Mouse (Mus musculus): Measurements from ENCODE around the gene Itpkb. TPM values are rescaled to one million over a fixed set of nuclear protein-coding genes. Genes with fewer than 3 reads are reported as not detected.

Gene Itpkb
- polyA plus RNA-seq, 1 experiment from 2014 or later, result 5.6 TPM

GRCm38 (mm10) chr1:180315127-180315526 lies 15.2 kb upstream of the Itpkb start:
- Histone ChIP-seq H3K4me2 (ENCODE audit: low read length) (peak overlapping the region; percentile 23), H3K4me1 (ENCODE audit: control insufficient read depth in 2 of 2, insufficient read depth in 2 of 2, low read length in 2 of 2) (peaks cover 26 to 33% of the 10 kb centered on the region in 2 experiments), H3K9me3 (ENCODE audit: control insufficient read depth, low read length) (no peaks in the 10 kb centered on the region), H3K9ac (ENCODE audit: low read length) (no peak overlapping the region), H3K27me3 (ENCODE audit: control insufficient read depth, insufficient read depth, low read length) (no peaks in the 10 kb centered on the region), H3K4me3 (ENCODE audit: control insufficient read depth in 1 of 2, insufficient read depth in 1 of 2, low read depth in 1 of 2, low read length in 2 of 2) (no peak overlapping the region), H3K27ac (replicated peaks in 1 of 2; ENCODE audit: control insufficient read depth in 1 of 2, insufficient read depth in 1 of 2, low read depth in 2 of 2, low read length in 2 of 2) (peak overlapping the region; percentile 64 to 79), H3K36me3 (ENCODE audit: control insufficient read depth, insufficient read depth, low read length) (no peaks in the 10 kb centered on the region)
- 49% methylated on average over 3 of the region's 3 CpGs for WGBS
- peak; percentile 58; the same call in 1 of the 2 replicates for ATAC-seq (ENCODE audit: insufficient number of reproducible peaks, insufficient read depth, low FRiP score, low read depth)

- 33% methylated on average over 4 of the region's 4 CpGs for WGBS
- Histone ChIP-seq H3K36me3 (ENCODE audit: control insufficient read depth, insufficient read depth, low read length) (no peaks in the 10 kb centered on the region), H3K4me3 (ENCODE audit: control insufficient read depth in 1 of 2, insufficient read depth in 1 of 2, low read depth in 1 of 2, low read length in 2 of 2) (no peak overlapping the region), H3K9me3 (ENCODE audit: control insufficient read depth, low read length) (no peaks in the 10 kb centered on the region), H3K27ac (replicated peaks in 1 of 2; ENCODE audit: control insufficient read depth in 1 of 2, insufficient read depth in 1 of 2, low read depth in 2 of 2, low read length in 2 of 2) (no peak overlapping the region), H3K4me1 (ENCODE audit: control insufficient read depth in 2 of 2, insufficient read depth in 2 of 2, low read length in 2 of 2) (peaks cover 20 to 31% of the 10 kb centered on the region in 2 experiments), H3K9ac (ENCODE audit: low read length) (no peak overlapping the region), H3K27me3 (ENCODE audit: control insufficient read depth, insufficient read depth, low read length) (no peaks in the 10 kb centered on the region), H3K4me2 (ENCODE audit: low read length) (no peak overlapping the region)
- ATAC-seq (ENCODE audit: insufficient number of reproducible peaks, insufficient read depth, low FRiP score, low read depth), result no peak
Measured at GRCm38 (mm10) chr1:180317450-180317849, 12.8 kb upstream of the Itpkb start.

GRCm38 (mm10) chr1:180318407-180318806 lies 11.9 kb upstream of the Itpkb start:
- Histone ChIP-seq H3K36me3 (ENCODE audit: control insufficient read depth, insufficient read depth, low read length) (no peaks in the 10 kb centered on the region), H3K4me2 (ENCODE audit: low read length) (no peak overlapping the region), H3K27me3 (ENCODE audit: control insufficient read depth, insufficient read depth, low read length) (no peaks in the 10 kb centered on the region), H3K4me3 (ENCODE audit: control insufficient read depth in 1 of 2, insufficient read depth in 1 of 2, low read depth in 1 of 2, low read length in 2 of 2) (no peak overlapping the region), H3K9ac (ENCODE audit: low read length) (no peak overlapping the region), H3K4me1 (ENCODE audit: control insufficient read depth in 2 of 2, insufficient read depth in 2 of 2, low read length in 2 of 2) (peaks cover 13 to 21% of the 10 kb centered on the region in 2 experiments), H3K9me3 (ENCODE audit: control insufficient read depth, low read length) (no peaks in the 10 kb centered on the region), H3K27ac (replicated peaks in 1 of 2; ENCODE audit: control insufficient read depth in 1 of 2, insufficient read depth in 1 of 2, low read depth in 2 of 2, low read length in 2 of 2) (no peak overlapping the region)
- no peak for ATAC-seq (ENCODE audit: insufficient number of reproducible peaks, insufficient read depth, low FRiP score, low read depth)
- WGBS, result 83% methylated on average over 5 of the region's 5 CpGs

DNA sequence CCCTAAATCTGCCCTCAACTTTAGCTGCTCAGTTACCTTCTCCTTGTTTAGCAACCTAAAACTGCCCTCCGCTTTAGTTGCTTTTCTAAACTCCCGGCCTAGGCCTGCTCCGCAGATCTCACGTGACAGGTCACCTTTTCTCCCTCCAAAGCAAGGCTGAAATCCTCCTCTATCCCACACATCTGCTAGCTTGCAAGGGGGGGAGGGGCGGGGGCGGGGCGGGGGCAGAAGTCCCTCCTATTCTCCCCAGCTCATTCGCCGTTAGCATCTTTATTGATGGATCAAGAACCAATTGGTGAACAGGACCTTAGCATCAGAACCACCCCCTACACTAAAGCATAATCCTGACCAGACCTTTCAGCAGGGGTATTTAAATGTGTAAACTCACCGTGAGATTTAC lies 10.4 kb upstream of the Itpkb start:
- H3K9ac ChIP-seq (ENCODE audit: low read length), result no peak overlapping the region
- 18% methylated on average over 10 of the region's 10 CpGs for WGBS
- no peak overlapping the region for H3K4me3 ChIP-seq (ENCODE audit: control insufficient read depth in 1 of 2, insufficient read depth in 1 of 2, low read depth in 1 of 2, low read length in 2 of 2)
- no peak overlapping the region for H3K4me2 ChIP-seq (ENCODE audit: low read length)
- no peaks in the 10 kb centered on the region for H3K36me3 ChIP-seq (ENCODE audit: control insufficient read depth, insufficient read depth, low read length)
- no peaks in the 10 kb centered on the region for H3K9me3 ChIP-seq (ENCODE audit: control insufficient read depth, low read length)
- H3K4me1 ChIP-seq (ENCODE audit: control insufficient read depth in 2 of 2, insufficient read depth in 2 of 2, low read length in 2 of 2), result peaks cover under 1 to 7% of the 10 kb centered on the region in 2 experiments; a peak in 3 of 4 replicates
- H3K27me3 ChIP-seq (ENCODE audit: control insufficient read depth, insufficient read depth, low read length), result no peaks in the 10 kb centered on the region
- no peak overlapping the region for H3K27ac ChIP-seq (replicated peaks in 1 of 2; ENCODE audit: control insufficient read depth in 1 of 2, insufficient read depth in 1 of 2, low read depth in 2 of 2, low read length in 2 of 2)
- no peak for ATAC-seq (ENCODE audit: insufficient number of reproducible peaks, insufficient read depth, low FRiP score, low read depth)

DNA sequence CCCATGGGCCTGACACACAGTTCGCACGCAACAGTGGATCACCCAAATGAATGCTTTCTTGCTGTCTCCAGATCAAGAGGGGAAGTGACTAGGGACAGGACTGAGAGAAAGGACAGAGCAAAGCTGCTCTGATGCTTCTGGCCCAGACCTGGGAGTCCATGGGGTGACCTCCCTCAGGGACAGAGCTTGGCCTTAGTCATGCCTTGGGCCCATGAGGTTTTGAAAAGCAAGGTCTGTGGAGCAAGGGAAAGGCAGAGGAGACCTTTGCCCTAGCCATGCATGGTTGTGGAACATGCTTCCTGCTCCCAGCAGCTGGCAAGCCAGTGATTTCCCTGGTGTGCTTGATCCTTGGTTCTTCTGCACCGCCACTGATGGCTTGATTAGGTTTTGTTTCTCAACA lies 7.4 kb upstream of the Itpkb start:
- ATAC-seq (ENCODE audit: insufficient number of reproducible peaks, insufficient read depth, low FRiP score, low read depth), result no peak
- 91% methylated on average over 3 of the region's 3 CpGs for WGBS

DNA sequence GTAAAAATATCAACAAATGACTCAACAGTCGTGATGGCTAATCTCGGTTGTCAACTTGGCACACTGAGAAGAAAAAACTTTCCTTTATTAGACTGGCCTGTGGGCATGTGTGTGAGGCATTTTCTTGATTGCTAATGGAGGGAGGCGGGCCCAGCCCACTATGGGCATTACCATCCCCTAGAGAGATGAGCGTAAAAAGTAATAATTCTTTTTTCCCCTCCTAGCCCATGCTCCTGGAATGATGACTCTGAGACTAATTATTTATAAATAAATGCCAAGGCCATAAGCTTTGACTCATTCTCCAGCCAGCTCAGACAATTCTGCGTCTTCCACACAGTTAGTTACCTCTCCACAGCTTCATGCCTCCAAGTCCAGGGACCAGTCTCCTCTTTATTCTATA lies 6.8 kb upstream of the Itpkb start:
- WGBS, result 82% methylated on average over 5 of the region's 5 CpGs
- Histone ChIP-seq H3K4me1 (ENCODE audit: control insufficient read depth in 2 of 2, insufficient read depth in 2 of 2, low read length in 2 of 2) (no peaks in the 10 kb centered on the region), H3K4me3 (ENCODE audit: control insufficient read depth in 1 of 2, insufficient read depth in 1 of 2, low read depth in 1 of 2, low read length in 2 of 2) (no peak overlapping the region), H3K27ac (replicated peaks in 1 of 2; ENCODE audit: control insufficient read depth in 1 of 2, insufficient read depth in 1 of 2, low read depth in 2 of 2, low read length in 2 of 2) (no peak overlapping the region), H3K9ac (ENCODE audit: low read length) (no peak overlapping the region), H3K36me3 (ENCODE audit: control insufficient read depth, insufficient read depth, low read length) (no peaks in the 10 kb centered on the region), H3K27me3 (ENCODE audit: control insufficient read depth, insufficient read depth, low read length) (no peaks in the 10 kb centered on the region), H3K4me2 (ENCODE audit: low read length) (no peak overlapping the region), H3K9me3 (ENCODE audit: control insufficient read depth, low read length) (no peaks in the 10 kb centered on the region)
- ATAC-seq (ENCODE audit: insufficient number of reproducible peaks, insufficient read depth, low FRiP score, low read depth), result no peak

More for the DNA sequence above, 7.4 kb upstream of the Itpkb start:
- H3K27me3 ChIP-seq (ENCODE audit: control insufficient read depth, insufficient read depth, low read length), result no peaks in the 10 kb centered on the region
- H3K9me3 ChIP-seq (ENCODE audit: control insufficient read depth, low read length), result no peaks in the 10 kb centered on the region
- no peaks in the 10 kb centered on the region for H3K4me1 ChIP-seq (ENCODE audit: control insufficient read depth in 2 of 2, insufficient read depth in 2 of 2, low read length in 2 of 2)
- H3K36me3 ChIP-seq (ENCODE audit: control insufficient read depth, insufficient read depth, low read length), result no peaks in the 10 kb centered on the region
- H3K4me2 ChIP-seq (ENCODE audit: low read length), result no peak overlapping the region
- no peak overlapping the region for H3K27ac ChIP-seq (replicated peaks in 1 of 2; ENCODE audit: control insufficient read depth in 1 of 2, insufficient read depth in 1 of 2, low read depth in 2 of 2, low read length in 2 of 2)
- H3K4me3 ChIP-seq (ENCODE audit: control insufficient read depth in 1 of 2, insufficient read depth in 1 of 2, low read depth in 1 of 2, low read length in 2 of 2), result no peak overlapping the region
- no peak overlapping the region for H3K9ac ChIP-seq (ENCODE audit: low read length)

- Histone ChIP-seq H3K9me3 (ENCODE audit: control insufficient read depth, low read length) (no peaks in the 10 kb centered on the region), H3K27me3 (ENCODE audit: control insufficient read depth, insufficient read depth, low read length) (no peaks in the 10 kb centered on the region), H3K9ac (ENCODE audit: low read length) (no peak overlapping the region), H3K27ac (replicated peaks in 1 of 2; ENCODE audit: control insufficient read depth in 1 of 2, insufficient read depth in 1 of 2, low read depth in 2 of 2, low read length in 2 of 2) (no peak overlapping the region), H3K4me1 (ENCODE audit: control insufficient read depth in 2 of 2, insufficient read depth in 2 of 2, low read length in 2 of 2) (peaks cover under 1 to 6% of the 10 kb centered on the region in 2 experiments; a peak in 3 of 4 replicates), H3K4me2 (ENCODE audit: low read length) (no peak overlapping the region), H3K36me3 (ENCODE audit: control insufficient read depth, insufficient read depth, low read length) (no peaks in the 10 kb centered on the region), H3K4me3 (ENCODE audit: control insufficient read depth in 1 of 2, insufficient read depth in 1 of 2, low read depth in 1 of 2, low read length in 2 of 2) (no peak overlapping the region)
- 83% methylated on average over 4 of the region's 4 CpGs for WGBS
- no peak for ATAC-seq (ENCODE audit: insufficient number of reproducible peaks, insufficient read depth, low FRiP score, low read depth)
Measured at GRCm38 (mm10) chr1:180324271-180324670, 6.0 kb upstream of the Itpkb start.
